Mouse (Mus musculus) kidney, adult 10 weeks (tissue): ENCODE data around the gene Olfr659. TPM values are rescaled to one million over a fixed set of nuclear protein-coding genes. Genes with fewer than 3 reads are reported as not detected.

Source experiments
- polyA plus RNA-seq: library from polyadenylated mRNA; stranded (reverse); fragments of 350-450 nt; fragmentation: Illumina TruSeq; extraction: RNeasy Lipid Tissue Mini Kit (QIAGEN cat#74804); gene quantifications from one replicate; pipeline ENCODE4 v1.2.3, GENCODE M21; 2014; ENCODE audit warnings: low read depth, low replicate concordance

Olfr659 gene
- not detected for polyA plus RNA-seq

DNA sequence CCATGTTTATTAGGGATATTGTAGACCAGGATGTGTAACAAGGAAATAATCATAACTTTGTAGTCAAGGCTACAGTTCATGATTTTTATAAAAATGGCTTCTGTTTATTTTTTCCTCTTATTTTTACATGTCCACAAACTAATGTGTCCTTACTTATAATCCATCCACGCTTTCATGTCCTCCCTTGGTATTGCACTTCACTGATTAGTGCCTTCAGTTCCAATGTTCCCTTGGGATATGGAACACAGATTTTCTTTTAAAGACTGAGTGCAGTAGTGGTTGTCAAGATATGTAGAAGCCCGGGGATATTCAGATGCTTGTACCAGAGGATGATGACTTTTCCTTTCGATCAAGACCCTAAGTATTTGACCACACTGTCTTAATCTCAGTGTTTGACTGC is at the start of gene Olfr659:
Gene Olfr659, plus strand, starts transcription at position 301 of the 400 bp plus-strand sequence.

DNA sequence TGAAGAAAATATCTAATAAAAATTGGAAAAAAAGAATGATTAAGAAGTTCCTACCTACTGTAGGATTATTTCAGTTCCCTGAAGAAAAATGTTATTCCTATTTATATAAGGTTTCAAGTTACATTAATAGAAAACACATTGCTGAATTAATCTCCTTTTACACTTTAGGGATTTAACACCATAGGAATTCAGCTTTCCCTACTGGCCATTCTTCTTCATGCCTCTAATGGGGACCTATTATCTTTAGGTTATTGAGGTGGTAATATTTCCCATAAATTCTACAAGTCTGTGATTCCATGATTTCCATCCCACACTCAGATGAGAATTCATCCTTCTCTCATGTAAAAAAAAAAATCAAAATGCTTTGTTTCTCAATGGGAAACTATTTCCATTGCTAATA is 42.1 kb upstream of the Olfr659 start, which contains the start of gene Olfr657:
Gene Olfr657, plus strand, starts transcription at position 301 of the 400 bp plus-strand sequence.

DNA sequence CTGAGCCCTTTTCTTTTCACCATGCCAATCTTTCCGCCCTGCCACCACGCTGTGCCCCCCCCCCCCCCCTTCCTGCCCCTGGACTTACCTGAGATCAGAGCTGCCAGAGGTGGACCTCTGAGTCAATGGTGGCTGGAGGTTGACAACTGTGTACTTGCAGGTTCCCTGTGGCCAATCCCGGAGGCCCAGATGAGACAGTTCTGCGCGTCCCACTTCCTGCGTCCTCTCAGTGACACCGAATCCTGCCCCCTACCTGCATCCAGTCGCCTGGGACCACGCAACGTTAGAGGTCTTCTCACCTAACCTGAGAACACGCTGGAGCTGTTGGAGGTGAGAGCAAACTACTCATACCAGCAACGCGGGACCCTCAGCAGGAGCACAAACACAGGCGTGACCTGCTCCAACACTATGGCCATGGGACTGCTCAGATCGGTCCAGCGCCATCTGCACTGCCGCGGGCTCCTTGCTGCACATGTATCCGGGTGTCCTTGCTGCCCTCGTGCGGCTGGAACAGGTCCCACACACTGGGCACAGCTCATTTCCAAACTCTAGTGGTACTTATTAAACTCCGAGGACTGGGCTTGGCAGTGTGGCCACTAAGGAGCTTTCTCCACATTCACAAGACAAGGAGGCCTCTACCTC is 19.6 kb upstream of the Olfr659 start, which contains the start of gene Olfr658:
Gene Olfr658, minus strand, starts transcription at position 465 of the 642 bp plus-strand sequence.

DNA sequence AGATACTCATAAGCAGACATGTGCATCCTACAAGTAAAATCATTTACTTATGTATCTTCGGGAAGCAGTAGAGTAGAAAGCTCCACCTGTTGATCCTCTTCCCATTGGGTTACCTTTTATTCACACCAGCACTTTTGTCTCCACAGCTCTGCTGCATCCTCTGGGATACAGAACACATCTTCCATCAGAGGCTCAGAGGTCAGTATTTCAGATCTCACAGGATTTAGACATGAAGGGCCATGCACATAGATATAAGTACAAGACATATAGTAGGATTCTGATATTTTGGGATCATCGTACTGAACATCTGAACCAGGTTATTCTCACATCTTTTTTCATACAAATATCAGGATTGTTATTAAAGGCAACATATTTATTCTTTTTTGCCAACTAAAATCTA is 19.6 kb downstream of the Olfr659 start, which contains the start of gene Olfr661:
Gene Olfr661, plus strand, starts transcription at position 301 of the 400 bp plus-strand sequence.

Other genes starting within 250 kb of the Olfr659 start
- gene Trim30a, start 201.6 kb upstream of the Olfr659 start, polyA plus RNA-seq: 12.9 TPM
- gene Trim30d, start 158.9 kb upstream of the Olfr659 start, polyA plus RNA-seq: 5.3 TPM
- gene Olfr651, start 116.6 kb upstream of the Olfr659 start, polyA plus RNA-seq: not detected
- gene Olfr652, start 105.9 kb upstream of the Olfr659 start, polyA plus RNA-seq: not detected
- gene Olfr653, start 89.4 kb upstream of the Olfr659 start, polyA plus RNA-seq: not detected
- not detected for gene Olfr654, start 79.7 kb upstream of the Olfr659 start, polyA plus RNA-seq
- not detected for gene Olfr655, start 65.0 kb upstream of the Olfr659 start, polyA plus RNA-seq
- gene Olfr656, start 52.8 kb upstream of the Olfr659 start, polyA plus RNA-seq: not detected
- not detected for gene Olfr657, start 42.0 kb upstream of the Olfr659 start, polyA plus RNA-seq
- gene Olfr658, start 19.4 kb upstream of the Olfr659 start, polyA plus RNA-seq: not detected
- gene Olfr661, start 19.7 kb downstream of the Olfr659 start, polyA plus RNA-seq: not detected
- gene Usp17le, start 110.7 kb downstream of the Olfr659 start, polyA plus RNA-seq: not detected
- not detected for gene Usp17lb, start 175.8 kb downstream of the Olfr659 start, polyA plus RNA-seq
- gene Usp17la, start 190.3 kb downstream of the Olfr659 start, polyA plus RNA-seq: not detected
- gene Olfr665, start 211.3 kb downstream of the Olfr659 start, polyA plus RNA-seq: not detected
- not detected for gene Olfr666, start 229.2 kb downstream of the Olfr659 start, polyA plus RNA-seq